Mouse (Mus musculus): ENCODE measurements around the gene Nlk. TPM values are rescaled to one million over a fixed set of nuclear protein-coding genes. Genes with fewer than 3 reads are reported as not detected.
"Not testable (repeated sequence)": the region's sequence is repeated elsewhere in the genome, so short reads cannot be mapped to it uniquely, and the experiment has no call there.

The Nlk gene
- polyA plus RNA-seq, 1 experiment = 5.0 TPM

- TF ChIP-seq USF1 (IDR thresholded peaks at IDR 0.05; ENCODE audit: low read depth) (no peak), MYOD1 (IDR thresholded peaks at IDR 0.05; ENCODE audit: control insufficient read depth in 1 of 3, insufficient read length in 2 of 3, low read depth in 2 of 3) (no peak), POLR2A (IDR thresholded peaks at IDR 0.05; ENCODE audit: insufficient read length, low read depth) (no peak), SRF (IDR thresholded peaks at IDR 0.05; ENCODE audit: control insufficient read depth, insufficient read length, low read depth) (no peak), MAX (IDR thresholded peaks at IDR 0.05; ENCODE audit: low read depth) (no peak), TCF12 (IDR thresholded peaks at IDR 0.05; ENCODE audit: insufficient read depth, poor library complexity, severe bottlenecking) (no peak), REST (IDR thresholded peaks at IDR 0.05; ENCODE audit: insufficient read depth, insufficient read length) (no peak), CEBPB (IDR thresholded peaks at IDR 0.05; ENCODE audit: insufficient read depth, poor library complexity, severe bottlenecking) (no peak), E2F4 (IDR thresholded peaks at IDR 0.05; ENCODE audit: insufficient read depth) (no peak), TCF3 (IDR thresholded peaks at IDR 0.05; ENCODE audit: insufficient read length, low read depth) (no peak), POLR2AphosphoS2 (IDR thresholded peaks at IDR 0.05; ENCODE audit: insufficient read length, low read depth) (no peak), MYOG (IDR thresholded peaks at IDR 0.05; ENCODE audit: control insufficient read depth in 1 of 3, insufficient read depth in 1 of 3, insufficient read length in 2 of 3, low read depth in 2 of 3) (no peak)
- H3K36me3 ChIP-seq (ENCODE audit: control insufficient read depth, insufficient read depth) = peaks cover 5% of the 10 kb centered on the region
These were observed 100.4 kb downstream of the Nlk start for GRCm38 (mm10) chr11:78596750-78597149.

GRCm38 (mm10) chr11:78595773-78596172 lies 101.4 kb downstream of the Nlk start:
- Histone ChIP-seq H3K79me2 (ENCODE audit: control insufficient read depth, insufficient read depth) (no peaks in the 10 kb centered on the region), H3K4me3 (no peak overlapping the region), H3K36me3 (ENCODE audit: control insufficient read depth, insufficient read depth) (peaks cover 5% of the 10 kb centered on the region), H3K27me3 (ENCODE audit: control insufficient read depth, insufficient read depth, insufficient read length) (no peaks in the 10 kb centered on the region), H3ac (ENCODE audit: control insufficient read depth, insufficient read length) (no peak overlapping the region), H3K4me2 (ENCODE audit: low read depth) (no peak overlapping the region)
- TF ChIP-seq MAX (IDR thresholded peaks at IDR 0.05; ENCODE audit: low read depth) (no peak), TCF12 (IDR thresholded peaks at IDR 0.05; ENCODE audit: insufficient read depth, poor library complexity, severe bottlenecking) (no peak), SRF (IDR thresholded peaks at IDR 0.05; ENCODE audit: control insufficient read depth, insufficient read length, low read depth) (no peak)

More at GRCm38 (mm10) chr11:78596750-78597149, 100.4 kb downstream of the Nlk start:
- no peak overlapping the region for H3ac ChIP-seq (ENCODE audit: control insufficient read depth, insufficient read length)
- no peak overlapping the region for H3K4me3 ChIP-seq
- no peaks in the 10 kb centered on the region for H3K27me3 ChIP-seq (ENCODE audit: control insufficient read depth, insufficient read depth, insufficient read length)
- H3K79me2 ChIP-seq (ENCODE audit: control insufficient read depth, insufficient read depth) = no peaks in the 10 kb centered on the region
- no peak overlapping the region for H3K4me2 ChIP-seq (ENCODE audit: low read depth)

GRCm38 (mm10) chr11:78594271-78594964 lies 102.8 kb downstream of the Nlk start:
- Histone ChIP-seq H3K4me3 (no peak overlapping the region), H3K4me2 (ENCODE audit: low read depth) (no peak overlapping the region), H3K79me2 (ENCODE audit: control insufficient read depth, insufficient read depth) (no peaks in the 10 kb centered on the region), H3ac (ENCODE audit: control insufficient read depth, insufficient read length) (no peak overlapping the region), H3K27me3 (ENCODE audit: control insufficient read depth, insufficient read depth, insufficient read length) (no peaks in the 10 kb centered on the region), H3K36me3 (ENCODE audit: control insufficient read depth, insufficient read depth) (peaks cover 5% of the 10 kb centered on the region)
- TF ChIP-seq POLR2AphosphoS2 (IDR thresholded peaks at IDR 0.05; ENCODE audit: insufficient read length, low read depth) (no peak), MAX (IDR thresholded peaks at IDR 0.05; ENCODE audit: low read depth) (no peak), MYOD1 (IDR thresholded peaks at IDR 0.05; ENCODE audit: control insufficient read depth in 1 of 3, insufficient read length in 2 of 3, low read depth in 2 of 3) (no peak), TCF12 (IDR thresholded peaks at IDR 0.05; ENCODE audit: insufficient read depth, poor library complexity, severe bottlenecking) (no peak), TCF3 (IDR thresholded peaks at IDR 0.05; ENCODE audit: insufficient read length, low read depth) (no peak), MYOG (IDR thresholded peaks at IDR 0.05; ENCODE audit: control insufficient read depth in 1 of 3, insufficient read depth in 1 of 3, insufficient read length in 2 of 3, low read depth in 2 of 3) (no peak), POLR2A (IDR thresholded peaks at IDR 0.05; ENCODE audit: insufficient read length, low read depth) (no peak), REST (IDR thresholded peaks at IDR 0.05; ENCODE audit: insufficient read depth, insufficient read length) (no peak), USF1 (IDR thresholded peaks at IDR 0.05; ENCODE audit: low read depth) (no peak), SRF (IDR thresholded peaks at IDR 0.05; ENCODE audit: control insufficient read depth, insufficient read length, low read depth) (no peak), CEBPB (IDR thresholded peaks at IDR 0.05; ENCODE audit: insufficient read depth, poor library complexity, severe bottlenecking) (no peak), E2F4 (IDR thresholded peaks at IDR 0.05; ENCODE audit: insufficient read depth) (no peak)

GRCm38 (mm10) chr11:78587677-78588076 lies 109.5 kb downstream of the Nlk start:
- peaks cover 17% of the 10 kb centered on the region for H3K36me3 ChIP-seq (ENCODE audit: control insufficient read depth, insufficient read depth)
- not testable (repeated sequence) for H3K79me2 ChIP-seq (ENCODE audit: control insufficient read depth, insufficient read depth); H3K4me3 ChIP-seq; H3ac ChIP-seq (ENCODE audit: control insufficient read depth, insufficient read length); H3K27me3 ChIP-seq (ENCODE audit: control insufficient read depth, insufficient read depth, insufficient read length); H3K4me2 ChIP-seq (ENCODE audit: low read depth)

DNA sequence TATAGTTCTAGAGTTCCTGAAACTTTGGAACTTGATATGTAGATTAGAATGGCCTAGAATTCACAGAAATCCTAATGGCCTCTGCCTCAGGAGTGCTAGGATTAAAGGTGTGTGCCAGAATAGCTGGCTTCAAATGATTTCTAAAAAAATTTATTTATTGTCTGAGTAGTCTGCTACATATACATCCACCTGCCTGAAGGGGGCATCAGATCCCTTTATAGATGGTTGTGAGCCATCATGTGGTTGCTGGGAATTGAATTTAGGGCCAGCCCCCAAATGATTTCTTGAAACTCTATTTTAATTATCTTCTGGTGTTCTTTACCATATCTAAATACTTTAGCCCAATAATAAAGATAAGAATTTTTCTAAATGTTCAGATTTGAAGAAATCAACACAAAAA lies 111.1 kb downstream of the Nlk start:
- Histone ChIP-seq H3K27me3 (ENCODE audit: control insufficient read depth, insufficient read depth, insufficient read length) (no peaks in the 10 kb centered on the region), H3ac (ENCODE audit: control insufficient read depth, insufficient read length) (no peak overlapping the region), H3K4me2 (ENCODE audit: low read depth) (no peak overlapping the region), H3K36me3 (ENCODE audit: control insufficient read depth, insufficient read depth) (peaks cover 20% of the 10 kb centered on the region), H3K4me3 (no peak overlapping the region), H3K79me2 (ENCODE audit: control insufficient read depth, insufficient read depth) (no peaks in the 10 kb centered on the region)
- TF ChIP-seq POLR2AphosphoS2 (IDR thresholded peaks at IDR 0.05; ENCODE audit: insufficient read length, low read depth) (no peak), REST (IDR thresholded peaks at IDR 0.05; ENCODE audit: insufficient read depth, insufficient read length) (no peak), USF1 (IDR thresholded peaks at IDR 0.05; ENCODE audit: low read depth) (no peak), MAX (IDR thresholded peaks at IDR 0.05; ENCODE audit: low read depth) (no peak), POLR2A (IDR thresholded peaks at IDR 0.05; ENCODE audit: insufficient read length, low read depth) (no peak), E2F4 (IDR thresholded peaks at IDR 0.05; ENCODE audit: insufficient read depth) (no peak), MYOG (IDR thresholded peaks at IDR 0.05; ENCODE audit: control insufficient read depth in 1 of 3, insufficient read depth in 1 of 3, insufficient read length in 2 of 3, low read depth in 2 of 3) (no peak), TCF3 (IDR thresholded peaks at IDR 0.05; ENCODE audit: insufficient read length, low read depth) (no peak)
